Mouse (Mus musculus) testis, adult 2 months (tissue): Measurements from ENCODE around the gene Trcg1.

ENCODE experiments used
- CTCF ChIP-seq: fragments of 200-500 bp; IDR thresholded peaks from 2 replicates; pipeline ENCODE4 v1.5.1; 2012; ENCODE audit warnings: low read depth, mild to moderate bottlenecking, inconsistent platforms, low read length, moderate library complexity; ENCODE audit not compliant: control insufficient read depth, insufficient read depth, insufficient replicate concordance
- POLR2A ChIP-seq: fragments of 200-500 bp; IDR thresholded peaks from 2 replicates; pipeline ENCODE4 v1.6.1; 2012; ENCODE audit warnings: low read depth, mild to moderate bottlenecking, inconsistent platforms, low read length, moderate library complexity; ENCODE audit not compliant: control insufficient read depth

GRCm38 (mm10) chr9:57248030-57248942 lies 11.9 kb downstream of the Trcg1 start:
- TF ChIP-seq POLR2A (no peak), CTCF (no peak)
